Mouse (Mus musculus): ENCODE measurements around the gene Cdh26. TPM values are rescaled to one million over a fixed set of nuclear protein-coding genes. Genes with fewer than 3 reads are reported as not detected.

The Cdh26 gene
- polyA plus RNA-seq, 1 experiment from 2014 or later, result 0.45 TPM

GRCm38 (mm10) chr2:178450236-178450635 lies 19.9 kb downstream of the Cdh26 start:
- Histone ChIP-seq H3K9ac (no peak overlapping the region), H3K36me3 (no peaks in the 10 kb centered on the region), H3K4me3 (replicated peaks) (no peak overlapping the region), H3K9me3 (no peaks in the 10 kb centered on the region), H3K27me3 (replicated peaks) (no peaks in the 10 kb centered on the region), H3K27ac (no peak overlapping the region), H3K4me1 (peaks cover 1% of the 10 kb centered on the region), H3K4me2 (no peak overlapping the region)
- no peak for ATAC-seq (ENCODE audit: insufficient read depth, low FRiP score, low read depth)
- 29% methylated on average over 2 of the region's 2 CpGs for WGBS

DNA sequence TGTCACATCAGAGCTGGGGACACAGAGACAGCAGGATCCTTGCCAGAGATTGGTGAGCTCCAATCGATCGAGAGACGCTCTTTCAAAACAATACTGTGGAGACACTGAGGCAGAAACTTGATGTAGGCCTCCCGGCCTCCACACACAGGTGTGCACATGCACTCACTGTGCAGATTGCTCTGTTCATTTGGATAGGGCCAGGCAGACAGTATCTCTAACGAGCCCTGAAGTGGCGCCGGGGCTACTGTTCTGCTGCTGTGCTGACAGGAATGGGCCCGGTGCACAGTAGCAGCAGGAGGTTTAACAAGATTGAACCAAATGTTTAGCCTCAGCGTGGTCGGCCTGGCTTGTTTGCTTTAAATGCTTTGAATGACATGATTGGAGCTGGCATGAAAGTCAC lies 20.6 kb downstream of the Cdh26 start:
- peaks cover 5% of the 10 kb centered on the region for H3K4me1 ChIP-seq
- no peak overlapping the region for H3K4me3 ChIP-seq (replicated peaks)
- H3K27ac ChIP-seq, result no peak overlapping the region
- no peaks in the 10 kb centered on the region for H3K27me3 ChIP-seq (replicated peaks)
- no peak overlapping the region for H3K4me2 ChIP-seq
- no peak overlapping the region for H3K9ac ChIP-seq
- no peaks in the 10 kb centered on the region for H3K9me3 ChIP-seq
- no peak for ATAC-seq (ENCODE audit: insufficient read depth, low FRiP score, low read depth)
- H3K36me3 ChIP-seq, result no peaks in the 10 kb centered on the region
- 72% methylated on average over 10 of the region's 10 CpGs for WGBS

DNA sequence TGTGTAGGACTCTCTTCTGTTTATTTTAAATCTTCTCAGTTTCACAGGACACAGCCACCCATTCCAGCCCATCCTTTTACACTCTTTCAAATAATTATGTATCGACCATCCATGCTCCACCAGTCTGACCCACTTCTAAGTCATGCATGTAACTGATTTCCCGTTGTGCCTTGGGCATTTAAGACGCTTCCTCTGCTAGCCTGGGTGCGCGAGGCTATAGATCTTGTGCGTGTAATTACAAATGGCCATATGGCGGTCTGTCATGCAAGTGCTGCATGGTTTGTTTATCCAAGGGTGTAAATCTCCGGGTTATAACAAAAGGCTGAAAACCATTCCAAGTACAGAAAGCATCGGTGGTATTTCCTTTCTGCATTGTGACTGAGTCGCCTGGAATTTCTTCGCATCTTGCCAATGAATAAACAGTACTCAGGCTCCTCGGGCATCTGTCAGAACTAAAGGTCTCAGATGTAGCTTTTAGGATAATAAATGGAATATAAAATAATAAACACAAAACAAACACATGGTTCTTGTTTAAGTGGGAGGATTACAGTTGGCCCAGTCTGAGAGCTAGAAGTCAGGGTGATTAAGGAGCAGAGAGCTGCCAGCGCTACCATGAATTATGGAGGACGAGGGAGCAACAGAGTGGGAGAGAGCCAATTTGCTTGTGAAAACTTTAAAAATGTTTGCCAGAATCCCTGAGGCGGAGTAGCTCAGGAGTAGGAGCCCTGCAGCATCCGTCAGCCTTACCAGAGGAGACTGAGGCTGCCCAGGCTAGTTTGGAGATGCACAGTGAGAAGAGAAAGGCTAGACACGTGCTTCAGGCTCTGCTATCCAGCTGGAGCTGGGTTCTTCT lies 24.6 kb downstream of the Cdh26 start:
- H3K4me3 ChIP-seq (replicated peaks), result no peak overlapping the region
- H3K4me2 ChIP-seq, result peak overlapping the region; percentile 16; the same call in 1 of the 2 replicates
- 18% methylated on average over 17 of the region's 17 CpGs for WGBS
- no peak overlapping the region for H3K9ac ChIP-seq
- peak; percentile 78 for ATAC-seq (ENCODE audit: insufficient read depth, low FRiP score, low read depth)
- no peaks in the 10 kb centered on the region for H3K27me3 ChIP-seq (replicated peaks)
- H3K9me3 ChIP-seq, result no peaks in the 10 kb centered on the region
- H3K36me3 ChIP-seq, result no peaks in the 10 kb centered on the region
- H3K27ac ChIP-seq, result peak overlapping the region; percentile 86
- H3K4me1 ChIP-seq, result peaks cover 5% of the 10 kb centered on the region

- Histone ChIP-seq H3K4me3 (replicated peaks) (no peak overlapping the region), H3K27ac (no peak overlapping the region), H3K9ac (no peak overlapping the region), H3K27me3 (replicated peaks) (no peaks in the 10 kb centered on the region), H3K4me1 (peaks cover 11% of the 10 kb centered on the region), H3K36me3 (no peaks in the 10 kb centered on the region), H3K9me3 (no peaks in the 10 kb centered on the region), H3K4me2 (no peak overlapping the region)
- ATAC-seq (ENCODE audit: insufficient read depth, low FRiP score, low read depth), result no peak
- 82% methylated on average over 6 of the region's 6 CpGs for WGBS
Observed at GRCm38 (mm10) chr2:178457414-178457813, 27.1 kb downstream of the Cdh26 start.

GRCm38 (mm10) chr2:178460353-178460752 lies 30.0 kb downstream of the Cdh26 start:
- no peak for ATAC-seq (ENCODE audit: insufficient read depth, low FRiP score, low read depth)

GRCm38 (mm10) chr2:178471546-178472480 lies 41.5 kb downstream of the Cdh26 start:
- H3K36me3 ChIP-seq, result no peaks in the 10 kb centered on the region
- peak; percentile 90 for ATAC-seq (ENCODE audit: insufficient read depth, low FRiP score, low read depth)
- H3K4me3 ChIP-seq (replicated peaks), result no peak overlapping the region
- H3K9me3 ChIP-seq, result no peaks in the 10 kb centered on the region
- H3K4me2 ChIP-seq, result no peak overlapping the region
- no peaks in the 10 kb centered on the region for H3K27me3 ChIP-seq (replicated peaks)
- no peaks in the 10 kb centered on the region for H3K4me1 ChIP-seq
- H3K9ac ChIP-seq, result no peak overlapping the region
- whole genome bisulfite sequencing, result 54% methylated on average over 17 of the region's 17 CpGs
- H3K27ac ChIP-seq, result no peak overlapping the region

More at GRCm38 (mm10) chr2:178460353-178460752, 30.0 kb downstream of the Cdh26 start:
- Histone ChIP-seq H3K9ac (no peak overlapping the region), H3K9me3 (no peaks in the 10 kb centered on the region), H3K36me3 (no peaks in the 10 kb centered on the region), H3K4me1 (peaks cover 8% of the 10 kb centered on the region), H3K27me3 (replicated peaks) (no peaks in the 10 kb centered on the region), H3K4me3 (replicated peaks) (no peak overlapping the region), H3K4me2 (no peak overlapping the region), H3K27ac (no peak overlapping the region)
- WGBS, result 39% methylated on average over 5 of the region's 5 CpGs

DNA sequence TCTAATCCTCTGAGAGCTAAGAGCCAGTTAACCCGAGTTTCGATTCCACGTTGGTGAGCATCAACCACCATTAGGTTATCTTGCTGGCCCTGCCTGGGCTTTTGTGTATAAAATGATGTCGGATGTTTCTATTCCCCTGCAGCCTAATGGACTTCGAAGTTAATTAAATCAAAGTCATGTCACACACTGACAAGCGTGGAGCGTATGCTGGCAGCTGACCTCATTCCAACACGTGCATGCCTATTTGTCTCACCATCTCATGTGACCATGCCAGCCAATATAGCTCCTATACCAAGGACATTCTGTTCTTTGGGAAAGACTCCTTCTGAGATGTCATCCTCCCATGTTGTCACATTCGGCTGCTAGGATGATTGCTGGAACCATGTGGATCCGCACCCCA lies 43.6 kb downstream of the Cdh26 start:
- 67% methylated on average over 10 of the region's 10 CpGs for WGBS
- H3K4me1 ChIP-seq, result no peaks in the 10 kb centered on the region
- H3K4me2 ChIP-seq, result no peak overlapping the region
- H3K4me3 ChIP-seq (replicated peaks), result no peak overlapping the region
- H3K9ac ChIP-seq, result no peak overlapping the region
- no peaks in the 10 kb centered on the region for H3K36me3 ChIP-seq
- no peaks in the 10 kb centered on the region for H3K27me3 ChIP-seq (replicated peaks)
- H3K27ac ChIP-seq, result no peak overlapping the region
- no peaks in the 10 kb centered on the region for H3K9me3 ChIP-seq
- ATAC-seq (ENCODE audit: insufficient read depth, low FRiP score, low read depth), result no peak

DNA sequence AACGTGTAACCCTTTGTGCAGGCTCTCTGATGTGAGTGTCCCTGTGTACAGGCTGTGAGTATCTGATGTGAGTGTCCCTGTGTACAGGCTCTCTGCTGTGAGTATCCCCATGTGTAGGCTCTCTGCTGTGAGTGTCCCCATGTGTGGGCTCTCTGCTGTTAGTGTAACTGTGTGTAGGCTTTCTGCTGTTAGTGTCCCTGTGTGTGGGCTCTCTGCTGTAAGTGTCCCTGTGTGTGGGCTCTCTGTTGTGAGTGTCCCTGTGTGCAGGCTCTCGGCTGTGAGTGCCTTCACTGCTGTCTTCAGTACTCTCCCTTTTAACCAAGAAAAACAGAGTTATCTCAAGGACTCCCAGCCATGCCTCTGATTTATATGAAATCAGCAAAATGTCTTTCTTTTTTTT lies 46.9 kb downstream of the Cdh26 start:
- no peaks in the 10 kb centered on the region for H3K9me3 ChIP-seq
- ATAC-seq (ENCODE audit: insufficient read depth, low FRiP score, low read depth), result no peak
- H3K4me2 ChIP-seq, result no peak overlapping the region
- H3K9ac ChIP-seq, result no peak overlapping the region
- no peaks in the 10 kb centered on the region for H3K36me3 ChIP-seq
- 57% methylated on average over 2 of the region's 2 CpGs for WGBS
- H3K27me3 ChIP-seq (replicated peaks), result no peaks in the 10 kb centered on the region
- H3K4me1 ChIP-seq, result no peaks in the 10 kb centered on the region
- no peak overlapping the region for H3K27ac ChIP-seq
- no peak overlapping the region for H3K4me3 ChIP-seq (replicated peaks)

DNA sequence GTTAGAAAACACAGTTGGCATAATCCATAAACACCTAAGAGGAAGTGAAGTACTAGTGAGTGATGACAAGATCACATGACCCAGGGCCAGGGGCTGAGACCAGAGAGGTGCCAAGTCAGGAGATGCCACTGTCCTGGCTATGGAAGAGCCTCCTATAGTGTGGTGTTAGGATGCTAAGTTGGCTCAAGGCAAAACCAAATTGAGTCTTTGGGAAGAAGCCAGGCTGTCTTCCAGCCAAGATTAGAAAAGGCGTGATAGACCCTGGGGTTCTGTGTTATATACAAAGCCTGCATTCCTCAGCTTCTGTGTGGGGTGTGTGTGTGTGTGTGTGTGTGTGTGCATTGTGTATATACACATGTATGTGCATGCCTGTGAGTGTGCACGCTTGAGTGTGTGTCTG lies 48.7 kb downstream of the Cdh26 start:
- 78% methylated on average over 2 of the region's 2 CpGs for WGBS
- H3K4me3 ChIP-seq (replicated peaks), result no peak overlapping the region

GRCm38 (mm10) chr2:178480932-178481331 lies 50.6 kb downstream of the Cdh26 start:
- no peak overlapping the region for H3K27ac ChIP-seq
- no peaks in the 10 kb centered on the region for H3K27me3 ChIP-seq (replicated peaks)
- H3K9me3 ChIP-seq, result no peaks in the 10 kb centered on the region
- no peaks in the 10 kb centered on the region for H3K36me3 ChIP-seq
- H3K4me3 ChIP-seq (replicated peaks), result no peak overlapping the region
- no peaks in the 10 kb centered on the region for H3K4me1 ChIP-seq
- no peak overlapping the region for H3K9ac ChIP-seq
- ATAC-seq (ENCODE audit: insufficient read depth, low FRiP score, low read depth), result no peak
- H3K4me2 ChIP-seq, result no peak overlapping the region
- WGBS, result 71% methylated on average over 2 of the region's 2 CpGs

More for the DNA sequence above, 48.7 kb downstream of the Cdh26 start:
- ATAC-seq (ENCODE audit: insufficient read depth, low FRiP score, low read depth), result no peak
- H3K9ac ChIP-seq, result no peak overlapping the region
- H3K36me3 ChIP-seq, result no peaks in the 10 kb centered on the region
- H3K9me3 ChIP-seq, result no peaks in the 10 kb centered on the region
- H3K27ac ChIP-seq, result no peak overlapping the region
- H3K4me1 ChIP-seq, result no peaks in the 10 kb centered on the region
- H3K27me3 ChIP-seq (replicated peaks), result no peaks in the 10 kb centered on the region
- no peak overlapping the region for H3K4me2 ChIP-seq

GRCm38 (mm10) chr2:178483462-178483861 lies 53.1 kb downstream of the Cdh26 start:
- Histone ChIP-seq H3K4me1 (no peaks in the 10 kb centered on the region), H3K4me2 (no peak overlapping the region), H3K27ac (no peak overlapping the region), H3K9ac (no peak overlapping the region), H3K36me3 (no peaks in the 10 kb centered on the region), H3K9me3 (no peaks in the 10 kb centered on the region), H3K4me3 (replicated peaks) (no peak overlapping the region), H3K27me3 (replicated peaks) (no peaks in the 10 kb centered on the region)
- ATAC-seq (ENCODE audit: insufficient read depth, low FRiP score, low read depth), result no peak
- 42% methylated on average over 10 of the region's 10 CpGs for WGBS

GRCm38 (mm10) chr2:178488276-178488675 lies 57.9 kb downstream of the Cdh26 start:
- Histone ChIP-seq H3K4me3 (replicated peaks) (no peak overlapping the region), H3K27me3 (replicated peaks) (no peaks in the 10 kb centered on the region), H3K27ac (no peak overlapping the region), H3K9me3 (no peaks in the 10 kb centered on the region), H3K36me3 (no peaks in the 10 kb centered on the region), H3K9ac (no peak overlapping the region), H3K4me1 (no peaks in the 10 kb centered on the region), H3K4me2 (no peak overlapping the region)
- WGBS, result 64% methylated on average over 4 of the region's 4 CpGs
- no peak for ATAC-seq (ENCODE audit: insufficient read depth, low FRiP score, low read depth)

Data from stomach, embryonic 15.5 days (tissue).